Mouse (Mus musculus): Measurements from ENCODE around the gene Zmynd11. TPM values are rescaled to one million over a fixed set of nuclear protein-coding genes. Genes with fewer than 3 reads are reported as not detected.

Gene Zmynd11
- polyA plus RNA-seq, 1 experiment: 27.1 TPM

GRCm38 (mm10) chr13:9648716-9649115, 116.4 kb downstream of the Zmynd11 start:
- Histone ChIP-seq H3K27ac (ENCODE audit: insufficient read depth, low read length) (no peak overlapping the region), H3K4me1 (ENCODE audit: control insufficient read depth, insufficient read depth, insufficient read length) (no peaks in the 10 kb centered on the region), H3K36me3 (ENCODE audit: control insufficient read depth, insufficient read depth, low read length) (no peaks in the 10 kb centered on the region), H3K4me3 (ENCODE audit: extremely low read depth, insufficient read depth, insufficient read length) (no peak overlapping the region), H3K27me3 (ENCODE audit: control insufficient read depth, insufficient read depth, low read length) (no peaks in the 10 kb centered on the region)
- TF ChIP-seq POLR2A (IDR thresholded peaks at IDR 0.05; ENCODE audit: low read depth, low read length) (no peak), CTCF (IDR thresholded peaks at IDR 0.05; ENCODE audit: extremely low read depth, insufficient read depth, insufficient read length, insufficient replicate concordance) (no peak)
- DNase-seq (ENCODE audit: low read depth in 1 of 2, low spot score in 2 of 2): no peak
- 97% methylated on average over 13 of the region's 13 CpGs for WGBS

GRCm38 (mm10) chr13:9637949-9638348, 127.2 kb downstream of the Zmynd11 start:
- no peak for TF ChIP-seq POLR2A (IDR thresholded peaks at IDR 0.05; ENCODE audit: low read depth, low read length)
- TF ChIP-seq CTCF (IDR thresholded peaks at IDR 0.05; ENCODE audit: extremely low read depth, insufficient read depth, insufficient read length, insufficient replicate concordance): no peak
- no peaks in the 10 kb centered on the region for H3K27me3 ChIP-seq (ENCODE audit: control insufficient read depth, insufficient read depth, low read length)
- H3K36me3 ChIP-seq (ENCODE audit: control insufficient read depth, insufficient read depth, low read length): no peaks in the 10 kb centered on the region
- no peak overlapping the region for H3K27ac ChIP-seq (ENCODE audit: insufficient read depth, low read length)
- H3K4me1 ChIP-seq (ENCODE audit: control insufficient read depth, insufficient read depth, insufficient read length): no peaks in the 10 kb centered on the region
- no peak overlapping the region for H3K4me3 ChIP-seq (ENCODE audit: extremely low read depth, insufficient read depth, insufficient read length)
- DNase-seq (ENCODE audit: low read depth in 1 of 2, low spot score in 2 of 2): no peak
- WGBS: 36% methylated on average over 3 of the region's 3 CpGs

GRCm38 (mm10) chr13:9636505-9636904, 128.6 kb downstream of the Zmynd11 start:
- H3K4me1 ChIP-seq (ENCODE audit: control insufficient read depth, insufficient read depth, insufficient read length): no peaks in the 10 kb centered on the region
- H3K36me3 ChIP-seq (ENCODE audit: control insufficient read depth, insufficient read depth, low read length): no peaks in the 10 kb centered on the region
- TF ChIP-seq CTCF (IDR thresholded peaks at IDR 0.05; ENCODE audit: extremely low read depth, insufficient read depth, insufficient read length, insufficient replicate concordance): no peak
- TF ChIP-seq POLR2A (IDR thresholded peaks at IDR 0.05; ENCODE audit: low read depth, low read length): no peak
- WGBS: 65% methylated on average over 4 of the region's 4 CpGs
- H3K27ac ChIP-seq (ENCODE audit: insufficient read depth, low read length): no peak overlapping the region
- no peak overlapping the region for H3K4me3 ChIP-seq (ENCODE audit: extremely low read depth, insufficient read depth, insufficient read length)
- H3K27me3 ChIP-seq (ENCODE audit: control insufficient read depth, insufficient read depth, low read length): no peaks in the 10 kb centered on the region
- DNase-seq (ENCODE audit: low read depth in 1 of 2, low spot score in 2 of 2): no peak

- Histone ChIP-seq H3K27me3 (ENCODE audit: control insufficient read depth, insufficient read depth, low read length) (no peaks in the 10 kb centered on the region), H3K4me1 (ENCODE audit: control insufficient read depth, insufficient read depth, insufficient read length) (no peaks in the 10 kb centered on the region), H3K27ac (ENCODE audit: insufficient read depth, low read length) (no peak overlapping the region), H3K4me3 (ENCODE audit: extremely low read depth, insufficient read depth, insufficient read length) (no peak overlapping the region), H3K36me3 (ENCODE audit: control insufficient read depth, insufficient read depth, low read length) (no peaks in the 10 kb centered on the region)
- no peak for TF ChIP-seq CTCF (IDR thresholded peaks at IDR 0.05; ENCODE audit: extremely low read depth, insufficient read depth, insufficient read length, insufficient replicate concordance)
- no peak for TF ChIP-seq POLR2A (IDR thresholded peaks at IDR 0.05; ENCODE audit: low read depth, low read length)
- 89% methylated on average over 2 of the region's 2 CpGs for WGBS
- DNase-seq (ENCODE audit: low read depth in 1 of 2, low spot score in 2 of 2): no peak
Measured at GRCm38 (mm10) chr13:9635951-9636350, 129.2 kb downstream of the Zmynd11 start.

All from spleen, adult 2 months (tissue).